Mouse (Mus musculus): ENCODE results near the gene Fndc3b. TPM values are rescaled to one million over a fixed set of nuclear protein-coding genes. Genes with fewer than 3 reads are reported as not detected.
"Not testable (repeated sequence)": the region's sequence is repeated elsewhere in the genome, so short reads cannot be mapped to it uniquely, and the experiment has no call there.

Gene Fndc3b
- polyA plus RNA-seq, 1 experiment from 2014 or later = 13.3 TPM

GRCm38 (mm10) chr3:27416786-27417185 lies 294.3 kb downstream of the Fndc3b start:
- Histone ChIP-seq H3K9ac (ENCODE audit: low read depth, low read length) (no peak overlapping the region), H3K4me3 (ENCODE audit: low read depth, low read length) (no peak overlapping the region), H3K27ac (ENCODE audit: low read depth, low read length) (no peak overlapping the region), H3K36me3 (ENCODE audit: control insufficient read depth, insufficient read depth) (peaks cover 26% of the 10 kb centered on the region; the same call in 1 of the 2 replicates), H3K4me1 (replicated peaks; ENCODE audit: control insufficient read depth, insufficient read depth, low read length) (no peaks in the 10 kb centered on the region), H3K9me3 (ENCODE audit: control insufficient read depth) (no peaks in the 10 kb centered on the region), H3K4me2 (replicated peaks; ENCODE audit: low read depth) (no peak overlapping the region), H3K27me3 (replicated peaks; ENCODE audit: control insufficient read depth, insufficient read depth, low read length) (no peaks in the 10 kb centered on the region)
- no peak for TF ChIP-seq CTCF (IDR thresholded peaks at IDR 0.05; ENCODE audit: low read depth)
- no peak for ATAC-seq
- WGBS = 91% methylated on average over 10 of the region's 10 CpGs

- 79% methylated on average over 3 of the region's 3 CpGs for WGBS
- Histone ChIP-seq H3K9ac (ENCODE audit: low read depth, low read length) (no peak overlapping the region), H3K4me2 (replicated peaks; ENCODE audit: low read depth) (no peak overlapping the region), H3K4me3 (ENCODE audit: low read depth, low read length) (no peak overlapping the region), H3K9me3 (ENCODE audit: control insufficient read depth) (no peaks in the 10 kb centered on the region), H3K36me3 (ENCODE audit: control insufficient read depth, insufficient read depth) (peaks cover 10% of the 10 kb centered on the region; the same call in 1 of the 2 replicates), H3K4me1 (replicated peaks; ENCODE audit: control insufficient read depth, insufficient read depth, low read length) (no peaks in the 10 kb centered on the region), H3K27ac (ENCODE audit: low read depth, low read length) (no peak overlapping the region), H3K27me3 (replicated peaks; ENCODE audit: control insufficient read depth, insufficient read depth, low read length) (no peaks in the 10 kb centered on the region)
- ATAC-seq = no peak
- no peak for TF ChIP-seq CTCF (IDR thresholded peaks at IDR 0.05; ENCODE audit: low read depth)
Measured at GRCm38 (mm10) chr3:27413566-27413965, 297.5 kb downstream of the Fndc3b start.

- no peak for ATAC-seq
- Histone ChIP-seq H3K27ac (ENCODE audit: low read depth, low read length) (no peak overlapping the region), H3K27me3 (replicated peaks; ENCODE audit: control insufficient read depth, insufficient read depth, low read length) (no peaks in the 10 kb centered on the region), H3K9me3 (ENCODE audit: control insufficient read depth) (no peaks in the 10 kb centered on the region), H3K9ac (ENCODE audit: low read depth, low read length) (no peak overlapping the region), H3K4me1 (replicated peaks; ENCODE audit: control insufficient read depth, insufficient read depth, low read length) (no peaks in the 10 kb centered on the region), H3K36me3 (ENCODE audit: control insufficient read depth, insufficient read depth) (no peaks in the 10 kb centered on the region; the same call in 1 of the 2 replicates), H3K4me3 (ENCODE audit: low read depth, low read length) (no peak overlapping the region), H3K4me2 (replicated peaks; ENCODE audit: low read depth) (no peak overlapping the region)
- TF ChIP-seq CTCF (IDR thresholded peaks at IDR 0.05; ENCODE audit: low read depth) = no peak
- WGBS = 81% methylated on average over 2 of the region's 2 CpGs
Measured at GRCm38 (mm10) chr3:27411286-27411685, 299.8 kb downstream of the Fndc3b start.

GRCm38 (mm10) chr3:27408564-27408963 lies 302.5 kb downstream of the Fndc3b start:
- Histone ChIP-seq H3K9me3 (ENCODE audit: control insufficient read depth) (no peaks in the 10 kb centered on the region), H3K4me2 (replicated peaks; ENCODE audit: low read depth) (no peak overlapping the region), H3K4me1 (replicated peaks; ENCODE audit: control insufficient read depth, insufficient read depth, low read length) (no peaks in the 10 kb centered on the region), H3K36me3 (ENCODE audit: control insufficient read depth, insufficient read depth) (no peaks in the 10 kb centered on the region), H3K4me3 (ENCODE audit: low read depth, low read length) (no peak overlapping the region), H3K27me3 (replicated peaks; ENCODE audit: control insufficient read depth, insufficient read depth, low read length) (no peaks in the 10 kb centered on the region), H3K27ac (ENCODE audit: low read depth, low read length) (no peak overlapping the region), H3K9ac (ENCODE audit: low read depth, low read length) (no peak overlapping the region)
- no peak for ATAC-seq
- 60% methylated on average over 2 of the region's 2 CpGs for WGBS
- TF ChIP-seq CTCF (IDR thresholded peaks at IDR 0.05; ENCODE audit: low read depth) = no peak

GRCm38 (mm10) chr3:27406440-27406839 lies 304.7 kb downstream of the Fndc3b start:
- H3K27me3 ChIP-seq (replicated peaks; ENCODE audit: control insufficient read depth, insufficient read depth, low read length) = no peaks in the 10 kb centered on the region
- ATAC-seq = no peak
- no peak overlapping the region for H3K27ac ChIP-seq (ENCODE audit: low read depth, low read length)
- no peaks in the 10 kb centered on the region for H3K9me3 ChIP-seq (ENCODE audit: control insufficient read depth)
- WGBS = 81% methylated on average over 3 of the region's 3 CpGs
- no peaks in the 10 kb centered on the region for H3K36me3 ChIP-seq (ENCODE audit: control insufficient read depth, insufficient read depth)
- no peak overlapping the region for H3K4me3 ChIP-seq (ENCODE audit: low read depth, low read length)
- no peak overlapping the region for H3K9ac ChIP-seq (ENCODE audit: low read depth, low read length)
- H3K4me2 ChIP-seq (replicated peaks; ENCODE audit: low read depth) = no peak overlapping the region
- H3K4me1 ChIP-seq (replicated peaks; ENCODE audit: control insufficient read depth, insufficient read depth, low read length) = no peaks in the 10 kb centered on the region
- TF ChIP-seq CTCF (IDR thresholded peaks at IDR 0.05; ENCODE audit: low read depth) = no peak

- H3K4me3 ChIP-seq (ENCODE audit: low read depth, low read length); H3K9me3 ChIP-seq (ENCODE audit: control insufficient read depth); H3K4me1 ChIP-seq (replicated peaks; ENCODE audit: control insufficient read depth, insufficient read depth, low read length); H3K4me2 ChIP-seq (replicated peaks; ENCODE audit: low read depth); H3K36me3 ChIP-seq (ENCODE audit: control insufficient read depth, insufficient read depth); ATAC-seq; H3K27me3 ChIP-seq (replicated peaks; ENCODE audit: control insufficient read depth, insufficient read depth, low read length); H3K27ac ChIP-seq (ENCODE audit: low read depth, low read length); H3K9ac ChIP-seq (ENCODE audit: low read depth, low read length): not testable (repeated sequence)
- WGBS = 93% methylated on average over 3 of the region's 3 CpGs
Measured at GRCm38 (mm10) chr3:27400996-27401395, 310.1 kb downstream of the Fndc3b start.

- no peak for ATAC-seq
- Histone ChIP-seq H3K4me1 (replicated peaks; ENCODE audit: control insufficient read depth, insufficient read depth, low read length) (no peaks in the 10 kb centered on the region), H3K36me3 (ENCODE audit: control insufficient read depth, insufficient read depth) (no peaks in the 10 kb centered on the region), H3K9ac (ENCODE audit: low read depth, low read length) (no peak overlapping the region), H3K4me3 (ENCODE audit: low read depth, low read length) (no peak overlapping the region), H3K27ac (ENCODE audit: low read depth, low read length) (no peak overlapping the region), H3K9me3 (ENCODE audit: control insufficient read depth) (no peaks in the 10 kb centered on the region), H3K4me2 (replicated peaks; ENCODE audit: low read depth) (no peak overlapping the region), H3K27me3 (replicated peaks; ENCODE audit: control insufficient read depth, insufficient read depth, low read length) (no peaks in the 10 kb centered on the region)
- TF ChIP-seq CTCF (IDR thresholded peaks at IDR 0.05; ENCODE audit: low read depth) = no peak
- WGBS = 68% methylated on average over 1 of the region's 1 CpGs
Measured at GRCm38 (mm10) chr3:27389923-27390322, 321.2 kb downstream of the Fndc3b start.
